Mouse (Mus musculus) G1E (cell line): ENCODE measurements at regions not wholly inside any gene's neighbourhood (a gene's known extent, or its start where the extent isn't known, plus 50 kb on each side); places are given as distances from the start of the nearest gene placed in this dataset.

Experiments used
- ATAC-seq: 2 replicates; pipeline ENCODE4 v1.8.0; 2016; ENCODE audit warnings: mild to moderate bottlenecking; ENCODE audit not compliant: insufficient number of reproducible peaks, poor library complexity, low FRiP score, severe bottlenecking; ENCODE audit errors: extremely low read depth
- DNase-seq: peaks from one replicate; pipeline ENCODE4 v3.0.0; 2012; ENCODE audit warnings: low spot score
- H3K27me3 ChIP-seq: 2 replicates; pipeline ENCODE4 v1.6.1; 2012; ENCODE audit warnings: mild to moderate bottlenecking, low read length, inconsistent platforms; ENCODE audit not compliant: insufficient read depth
- H3K36me3 ChIP-seq: replicated peaks from 2 replicates; pipeline ENCODE3; 2012; ENCODE audit warnings: mild to moderate bottlenecking, inconsistent platforms
- H3K4me1 ChIP-seq: 2 replicates; pipeline ENCODE4 v1.6.1; 2012; ENCODE audit warnings: low read depth, low read length, inconsistent platforms, mixed read lengths; ENCODE audit not compliant: insufficient read depth
- H3K4me3 ChIP-seq: 2 replicates; pipeline ENCODE4 v1.5.1; 2012; ENCODE audit warnings: low read depth, mild to moderate bottlenecking, inconsistent platforms, low read length, moderate library complexity, mixed read lengths
- H3K9me3 ChIP-seq: replicated peaks from 2 replicates; pipeline ENCODE4 v1.6.1; 2012; ENCODE audit warnings: inconsistent platforms
- CTCF ChIP-seq: IDR thresholded peaks from 2 replicates; pipeline ENCODE4 v1.5.1; 2012; ENCODE audit warnings: low read depth, low read length, inconsistent platforms, mixed read lengths
- GATA1 ChIP-seq: IDR thresholded peaks from 2 replicates; pipeline ENCODE4 v1.6.1; 2012; ENCODE audit warnings: borderline replicate concordance, low read length, inconsistent platforms, mixed read lengths
- GATA2 ChIP-seq: IDR thresholded peaks from 2 replicates; pipeline ENCODE4 v1.6.1; 2012; ENCODE audit warnings: low read depth, low read length, inconsistent platforms, borderline replicate concordance
- POLR2AphosphoS5 ChIP-seq: IDR thresholded peaks from 2 replicates; pipeline ENCODE4 v1.6.1; 2012; ENCODE audit warnings: low read depth, low read length, inconsistent platforms; ENCODE audit not compliant: insufficient replicate concordance
- TAL1 ChIP-seq: conservative IDR thresholded peaks from 2 replicates; pipeline ENCODE4 v1.6.1; 2012; ENCODE audit warnings: low read depth, low read length, inconsistent platforms, mixed read lengths

DNA sequence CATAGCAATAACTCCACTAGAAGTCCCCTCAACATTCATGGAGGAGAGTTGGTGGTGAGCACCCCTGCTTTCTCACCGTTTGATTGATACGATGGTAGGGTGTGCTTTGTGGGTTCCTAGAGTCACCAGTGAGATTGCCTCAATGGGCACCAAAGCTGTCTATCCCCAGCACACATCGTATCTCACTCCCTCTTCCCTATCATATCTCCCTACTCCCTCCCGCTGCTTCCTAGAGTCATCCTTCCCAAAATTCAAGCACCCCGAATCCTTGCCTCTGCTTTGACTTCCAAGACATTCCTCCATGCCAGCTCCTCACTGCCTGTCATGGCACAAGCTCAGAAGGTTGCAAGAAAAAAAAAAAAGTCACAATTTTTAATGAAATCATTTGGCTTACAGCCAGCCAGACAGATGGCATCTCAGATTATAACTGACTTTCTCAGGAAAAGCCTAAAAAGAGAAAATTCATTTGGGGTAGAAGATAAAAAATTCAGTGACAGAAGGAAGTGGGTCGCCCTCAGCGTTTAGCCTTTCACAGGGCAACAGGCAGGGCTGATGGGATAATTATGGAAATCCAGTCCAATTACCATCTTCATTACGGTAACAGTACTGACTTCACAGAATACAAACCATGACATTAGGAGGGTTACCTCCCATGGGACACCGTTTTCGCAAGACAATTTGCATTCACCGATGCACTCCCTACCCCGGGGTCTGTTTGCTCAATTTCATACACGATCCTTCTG, 114.3 kb downstream of the Drd1 start:
- ATAC-seq: no peak

DNA sequence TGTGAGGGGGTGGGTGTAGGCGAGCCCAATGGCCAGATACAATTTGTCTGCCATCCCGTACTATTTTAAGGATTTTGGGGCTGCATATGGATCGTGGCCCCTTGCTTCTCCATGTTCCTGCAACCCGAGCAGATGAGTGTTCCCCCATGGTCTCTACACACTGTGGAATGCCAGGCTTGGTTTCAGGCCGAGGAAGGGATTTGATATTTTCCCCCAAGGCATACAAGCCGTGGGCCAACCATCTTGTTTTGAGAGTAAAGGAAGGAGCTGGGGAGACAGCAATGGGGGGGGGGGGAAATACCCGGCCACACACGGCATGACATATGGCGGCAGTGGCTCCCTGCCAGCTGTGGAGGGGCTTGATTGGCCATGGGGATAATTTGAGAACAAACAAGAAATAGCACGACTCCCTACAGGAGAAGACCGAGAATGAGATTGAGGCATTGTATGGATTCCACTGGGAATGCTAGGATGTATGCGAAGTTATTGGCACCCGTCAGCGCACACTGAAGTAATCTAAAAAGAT, 120.3 kb downstream of the Drd1 start:
- H3K27me3 ChIP-seq: no peaks in the 10 kb centered on the region
- no peaks in the 10 kb centered on the region for H3K36me3 ChIP-seq
- TF ChIP-seq GATA2 (no peak), CTCF (no peak), TAL1 (no peak), POLR2AphosphoS5 (no peak), GATA1 (no peak)
- ATAC-seq (no peak), DNase-seq (no peak)
- no peaks in the 10 kb centered on the region for H3K4me1 ChIP-seq
- H3K4me3 ChIP-seq: no peak overlapping the region
- peaks cover 49% of the 10 kb centered on the region for H3K9me3 ChIP-seq

More for the DNA sequence above, 114.3 kb downstream of the Drd1 start:
- no peaks in the 10 kb centered on the region for H3K36me3 ChIP-seq
- no peak for DNase-seq
- TF ChIP-seq POLR2AphosphoS5 (no peak), GATA1 (no peak), CTCF (no peak), GATA2 (no peak), TAL1 (no peak)
- H3K4me3 ChIP-seq: no peak overlapping the region
- peaks cover 35% of the 10 kb centered on the region for H3K9me3 ChIP-seq
- H3K27me3 ChIP-seq: no peaks in the 10 kb centered on the region
- H3K4me1 ChIP-seq: no peaks in the 10 kb centered on the region

DNA sequence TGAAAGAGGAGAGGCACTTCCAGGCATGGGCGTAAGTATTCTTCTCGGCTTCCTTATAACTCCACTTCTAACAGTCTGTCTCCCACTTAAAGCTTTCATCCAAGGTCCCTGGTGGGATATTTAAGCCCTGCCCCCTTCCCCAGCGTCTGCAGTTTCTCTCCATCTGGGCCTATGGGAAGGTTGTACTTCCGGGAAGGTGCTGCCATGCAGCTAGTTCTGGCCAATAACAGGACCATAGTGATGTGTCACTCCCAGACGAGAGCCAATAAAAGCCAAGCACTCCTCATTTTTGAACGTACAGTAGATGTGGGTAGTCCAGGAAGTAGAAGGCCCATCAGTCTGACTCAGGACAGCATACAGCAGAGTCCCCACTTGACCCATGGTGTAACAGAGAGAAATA, 121.0 kb downstream of the Drd1 start:
- Histone ChIP-seq H3K4me3 (no peak overlapping the region), H3K9me3 (peaks cover 51% of the 10 kb centered on the region), H3K36me3 (no peaks in the 10 kb centered on the region), H3K4me1 (no peaks in the 10 kb centered on the region), H3K27me3 (no peaks in the 10 kb centered on the region)
- DNase-seq (no peak), ATAC-seq (no peak)
- TF ChIP-seq TAL1: no peak
- no peak for TF ChIP-seq GATA1
- TF ChIP-seq GATA2: no peak
- TF ChIP-seq CTCF: no peak
- no peak for TF ChIP-seq POLR2AphosphoS5

DNA sequence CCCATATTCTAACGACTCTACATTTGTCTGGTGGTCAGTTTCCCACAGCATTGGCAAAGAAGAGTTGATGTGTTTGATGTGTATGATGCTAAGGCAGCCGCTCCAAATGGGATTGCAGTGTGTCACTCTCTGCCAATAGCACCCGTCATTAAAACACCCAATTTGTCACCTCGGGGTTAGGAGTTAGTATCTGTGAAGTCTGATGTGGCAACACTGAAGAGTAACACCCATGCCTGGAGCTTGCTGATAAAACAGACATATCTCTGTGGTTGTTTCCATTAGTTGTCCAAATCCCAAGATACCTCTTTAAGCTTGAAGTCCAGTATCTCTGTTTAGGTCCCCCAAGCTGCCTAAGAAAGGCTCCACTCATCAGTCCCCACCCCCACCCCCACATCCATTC, 129.4 kb downstream of the Drd1 start:
- TF ChIP-seq CTCF (no peak), GATA1 (no peak), GATA2 (no peak)
- H3K27me3 ChIP-seq: no peaks in the 10 kb centered on the region
- H3K9me3 ChIP-seq: peaks cover 56% of the 10 kb centered on the region

DNA sequence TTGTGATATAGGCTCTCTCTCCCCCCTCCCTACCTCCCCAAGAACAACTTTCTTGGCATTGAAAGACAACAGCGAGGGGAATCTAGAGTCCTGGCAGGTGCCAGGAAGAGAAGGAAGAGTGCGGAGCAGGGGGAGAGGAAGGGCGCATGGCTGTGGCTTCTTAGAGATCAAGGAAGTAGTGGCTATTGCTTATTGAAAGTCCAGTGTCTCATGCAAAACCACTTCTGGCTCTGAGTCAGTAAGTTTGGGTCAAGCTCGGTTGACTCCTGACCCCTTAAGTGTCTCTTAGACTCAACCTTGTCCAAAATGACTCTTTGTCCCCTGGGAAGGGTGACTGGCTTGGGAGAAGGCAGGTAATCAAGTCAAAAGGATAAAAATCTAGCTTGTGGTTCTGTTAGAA, 131.1 kb downstream of the Drd1 start:
- ATAC-seq (no peak), DNase-seq (no peak)
- no peaks in the 10 kb centered on the region for H3K36me3 ChIP-seq
- H3K4me1 ChIP-seq: no peaks in the 10 kb centered on the region
- H3K27me3 ChIP-seq: no peaks in the 10 kb centered on the region
- TF ChIP-seq TAL1 (no peak), CTCF (no peak)
- no peak overlapping the region for H3K4me3 ChIP-seq
- H3K9me3 ChIP-seq: peaks cover 60% of the 10 kb centered on the region

More for the DNA sequence above, 129.4 kb downstream of the Drd1 start:
- no peak for ATAC-seq
- Histone ChIP-seq H3K36me3 (no peaks in the 10 kb centered on the region), H3K4me3 (no peak overlapping the region), H3K4me1 (no peaks in the 10 kb centered on the region)
- no peak for DNase-seq

DNA sequence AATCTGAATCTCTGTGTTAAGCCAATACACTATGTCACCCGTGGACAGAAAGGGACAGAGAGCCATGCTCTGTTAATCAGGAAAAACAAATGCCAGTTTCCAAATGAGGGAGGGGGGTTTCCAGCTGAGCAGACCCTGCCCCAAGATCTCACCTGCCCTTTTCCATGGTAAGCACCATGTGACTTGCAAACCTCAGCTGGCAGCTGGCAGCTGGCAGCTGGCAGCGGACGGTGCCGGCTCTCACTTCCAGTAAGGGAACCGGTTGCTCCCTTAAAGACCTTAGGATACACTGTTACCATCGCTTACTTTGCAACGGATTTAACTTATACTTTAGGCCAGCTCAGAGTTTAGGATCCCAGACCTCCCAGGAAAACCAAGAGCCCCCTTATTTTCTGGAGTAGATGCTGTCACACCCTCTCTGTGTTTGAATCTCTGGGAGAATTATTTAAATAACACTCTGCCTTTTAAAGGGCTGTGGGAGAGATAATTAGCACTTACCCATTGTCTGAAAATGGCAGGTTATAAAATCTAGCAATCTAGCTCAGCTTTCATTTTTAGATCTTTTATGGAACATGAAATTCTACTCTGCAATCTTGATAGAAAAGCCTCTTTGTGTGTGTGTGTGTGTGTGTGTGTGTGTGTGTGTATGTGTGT, 131.7 kb downstream of the Drd1 start:
- Histone ChIP-seq H3K36me3 (no peaks in the 10 kb centered on the region), H3K27me3 (no peaks in the 10 kb centered on the region), H3K4me1 (no peaks in the 10 kb centered on the region), H3K4me3 (no peak overlapping the region), H3K9me3 (peaks cover 56% of the 10 kb centered on the region)
- DNase-seq: no peak
- ATAC-seq: no peak
- TF ChIP-seq POLR2AphosphoS5 (no peak), CTCF (no peak), GATA2 (no peak), GATA1 (no peak), TAL1 (no peak)

DNA sequence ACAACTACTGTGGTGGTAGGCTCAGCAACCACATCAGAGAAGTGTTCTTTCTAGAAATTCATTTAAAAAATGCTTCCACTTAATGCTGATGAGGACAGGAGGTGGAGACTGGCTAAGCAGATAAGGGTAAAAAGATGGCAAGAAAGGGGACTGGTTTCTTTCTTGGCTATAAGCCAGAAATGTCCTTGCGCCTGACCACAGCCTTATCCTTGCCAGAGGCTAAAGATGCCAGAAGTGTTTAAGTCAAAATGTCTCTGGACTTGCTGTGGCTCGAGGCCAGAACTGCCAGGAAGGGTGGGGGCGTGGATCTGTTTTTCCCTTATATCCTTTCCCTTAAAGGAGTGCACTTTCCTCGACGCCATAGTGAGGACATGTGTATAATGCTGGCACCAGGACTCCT, 133.7 kb downstream of the Drd1 start:
- no peaks in the 10 kb centered on the region for H3K27me3 ChIP-seq
- ATAC-seq: no peak
- H3K9me3 ChIP-seq: peaks cover 47% of the 10 kb centered on the region
- no peak overlapping the region for H3K4me3 ChIP-seq
- no peak for DNase-seq
- H3K36me3 ChIP-seq: no peaks in the 10 kb centered on the region
- H3K4me1 ChIP-seq: no peaks in the 10 kb centered on the region
- no peak for TF ChIP-seq TAL1
- no peak for TF ChIP-seq GATA2
- TF ChIP-seq POLR2AphosphoS5: no peak
- no peak for TF ChIP-seq GATA1
- TF ChIP-seq CTCF: no peak
